Mouse (Mus musculus) hindbrain, embryonic 10.5 days (tissue): ENCODE data around the gene Ldlrad3. TPM values are rescaled to one million over a fixed set of nuclear protein-coding genes. Genes with fewer than 3 reads are reported as not detected.

Experiments used
- DNase-seq: peaks from one replicate; pipeline ENCODE4 v3.0.0-alpha.2; 2017; ENCODE audit warnings: low spot score
- H3K27ac ChIP-seq: fragments of 300-500 bp; sonication (generic); 2 replicates; pipeline ENCODE4 v1.5.1; 2016; ENCODE audit warnings: mild to moderate bottlenecking, moderate library complexity
- H3K27me3 ChIP-seq: fragments of 300-500 bp; sonication (generic); 2 replicates; pipeline ENCODE4 v1.6.1; 2016; ENCODE audit warnings: mild to moderate bottlenecking; ENCODE audit not compliant: poor library complexity, insufficient read depth, severe bottlenecking
- H3K36me3 ChIP-seq: fragments of 300-500 bp; sonication (generic); 2 replicates; pipeline ENCODE4 v1.6.1; 2016; ENCODE audit warnings: mild to moderate bottlenecking, moderate library complexity
- H3K4me1 ChIP-seq: fragments of 300-500 bp; sonication (generic); replicated peaks from 2 replicates; pipeline ENCODE4 v1.6.1; 2016; ENCODE audit warnings: mild to moderate bottlenecking
- H3K4me3 ChIP-seq: fragments of 300-500 bp; sonication (generic); 2 replicates; pipeline ENCODE4 v1.5.1; 2016; ENCODE audit warnings: mild to moderate bottlenecking, moderate library complexity
- H3K9me3 ChIP-seq: fragments of 300-500 bp; sonication (generic); 2 replicates; pipeline ENCODE4 v1.6.1; 2016; ENCODE audit warnings: mild to moderate bottlenecking, moderate library complexity
- WGBS: fragments of 180-500 bp; shearing (Covaris S2); methylation state at CpG from one replicate; pipeline ENCODE4 v1.1.7; 2016; 5-methylcytosine and 5-hydroxymethylcytosine counted together
- polyA plus RNA-seq: library from polyadenylated mRNA; unstranded; fragments of >200 nt; fragmentation: Nextera tagmentation; extraction: Ambion mirVana; gene quantifications from 2 replicates; pipeline ENCODE4 v1.2.1, GENCODE M21; 2016

Ldlrad3 gene
- polyA plus RNA-seq, 1 experiment from 2014 or later: 55.9 TPM

DNA sequence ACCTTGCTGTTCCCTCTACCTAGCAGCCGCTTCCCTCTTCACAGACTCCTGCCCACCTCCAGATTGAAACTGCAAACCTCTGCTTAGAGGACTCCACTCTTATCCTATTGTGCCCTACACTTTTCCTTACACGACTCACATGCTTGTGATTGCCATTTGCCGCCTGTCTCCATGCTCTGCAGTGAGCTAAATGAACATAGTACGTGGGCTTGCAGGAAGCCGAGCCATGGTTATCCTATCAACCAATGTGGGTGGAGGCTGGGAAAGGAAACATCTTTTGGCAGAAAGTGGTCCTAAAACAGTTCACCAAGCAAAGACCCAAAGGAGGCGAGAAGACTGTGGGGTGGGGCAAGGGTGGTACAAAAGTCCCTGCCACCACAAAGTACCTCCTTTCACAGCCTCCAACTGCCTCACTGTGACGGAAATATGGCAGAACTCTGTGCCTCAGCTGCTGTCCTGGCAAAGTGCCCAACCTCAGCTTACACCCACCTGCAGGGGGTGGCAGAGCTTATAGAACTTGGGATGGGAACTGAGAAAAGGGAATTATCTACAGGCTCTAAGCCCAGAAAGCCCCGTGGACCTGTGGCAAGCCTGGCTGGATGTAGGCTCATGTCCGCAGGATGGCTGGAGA is 153.4 kb downstream of the Ldlrad3 start:
- H3K4me1 ChIP-seq: peaks cover 35% of the 10 kb centered on the region
- WGBS: 87% methylated on average over 9 of the region's 9 CpGs
- no peak for DNase-seq

DNA sequence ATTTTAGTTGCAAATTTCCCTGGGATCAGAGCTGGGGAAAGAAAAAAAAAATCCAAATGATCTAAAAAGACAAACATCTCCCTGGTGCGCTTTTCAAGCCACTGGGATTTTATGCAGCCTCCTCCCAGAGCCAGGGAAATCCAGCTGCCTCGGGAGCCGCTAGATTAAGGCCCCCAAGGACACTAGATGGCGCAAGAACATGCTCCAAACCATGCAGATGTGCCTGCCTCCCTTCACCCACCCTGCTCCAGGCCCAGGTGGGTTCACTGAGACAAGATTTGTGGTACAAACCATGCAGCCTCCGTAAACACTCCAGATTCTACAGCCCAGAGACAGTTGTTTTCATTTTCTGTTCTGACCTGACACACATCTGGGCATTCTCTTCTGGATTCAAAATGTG is 155.5 kb downstream of the Ldlrad3 start:
- Histone ChIP-seq H3K36me3 (0 out of 2 replicates have a peak, but pooled peaks cover 4% of the 10 kb centered on the region), H3K4me1 (peaks cover 16% of the 10 kb centered on the region), H3K9me3 (no peaks in the 10 kb centered on the region), H3K27ac (no peak overlapping the region), H3K27me3 (no peaks in the 10 kb centered on the region), H3K4me3 (no peak overlapping the region)
- peak; percentile 48 for DNase-seq
- 29% methylated on average over 5 of the region's 5 CpGs for WGBS

More for the DNA sequence above, 153.4 kb downstream of the Ldlrad3 start:
- H3K9me3 ChIP-seq: no peaks in the 10 kb centered on the region
- no peaks in the 10 kb centered on the region for H3K27me3 ChIP-seq
- H3K4me3 ChIP-seq: no peak overlapping the region
- H3K36me3 ChIP-seq: 0 out of 2 replicates have a peak, but pooled peaks cover 4% of the 10 kb centered on the region
- 0 out of 2 replicates have a peak overlapping the region, but pooled peaks have one; percentile 24 for H3K27ac ChIP-seq

- Histone ChIP-seq H3K9me3 (no peaks in the 10 kb centered on the region), H3K27me3 (no peaks in the 10 kb centered on the region), H3K27ac (no peak overlapping the region), H3K4me3 (no peak overlapping the region), H3K36me3 (0 out of 2 replicates have a peak, but pooled peaks cover 4% of the 10 kb centered on the region), H3K4me1 (peaks cover 16% of the 10 kb centered on the region)
- DNase-seq: no peak
- 91% methylated on average over 6 of the region's 6 CpGs for WGBS
These were observed 156.0 kb downstream of the Ldlrad3 start for GRCm38 (mm10) chr2:102030152-102030551.

- Histone ChIP-seq H3K36me3 (0 out of 2 replicates have a peak, but pooled peaks cover 4% of the 10 kb centered on the region), H3K27ac (no peak overlapping the region), H3K4me3 (no peak overlapping the region), H3K4me1 (peaks cover 16% of the 10 kb centered on the region), H3K9me3 (no peaks in the 10 kb centered on the region), H3K27me3 (no peaks in the 10 kb centered on the region)
- 84% methylated on average over 5 of the region's 5 CpGs for WGBS
- DNase-seq: no peak
These were observed 156.5 kb downstream of the Ldlrad3 start for GRCm38 (mm10) chr2:102029682-102030081.

DNA sequence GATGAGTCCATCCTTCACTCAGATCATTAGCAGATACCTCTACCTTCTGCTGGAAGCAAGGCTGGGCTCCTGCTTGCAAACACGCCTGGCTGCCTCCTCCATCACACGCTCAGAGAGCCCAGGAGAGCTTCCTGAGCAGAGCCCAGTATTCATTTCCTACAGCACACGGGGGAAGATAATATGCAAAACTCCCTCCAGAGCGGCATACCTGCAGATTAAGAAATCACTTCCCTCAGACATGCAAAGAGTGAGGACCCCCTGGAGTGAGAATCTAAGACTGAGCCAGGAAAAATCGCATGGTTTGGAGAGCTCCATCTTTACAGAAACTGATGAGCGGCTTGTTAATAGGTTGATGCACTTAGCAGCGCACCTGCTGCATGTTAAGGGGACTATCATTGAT is 158.9 kb downstream of the Ldlrad3 start:
- H3K27ac ChIP-seq: no peak overlapping the region
- DNase-seq: no peak
- H3K36me3 ChIP-seq: no peaks in the 10 kb centered on the region
- H3K4me1 ChIP-seq: peaks cover 6% of the 10 kb centered on the region; the same call in 1 of the 2 replicates
- H3K27me3 ChIP-seq: no peaks in the 10 kb centered on the region
- H3K9me3 ChIP-seq: no peaks in the 10 kb centered on the region
- 81% methylated on average over 7 of the region's 7 CpGs for WGBS
- H3K4me3 ChIP-seq: no peak overlapping the region

GRCm38 (mm10) chr2:102026156-102026555 is 160.0 kb downstream of the Ldlrad3 start:
- 89% methylated on average over 9 of the region's 9 CpGs for WGBS
- peaks cover 16% of the 10 kb centered on the region for H3K4me1 ChIP-seq
- no peaks in the 10 kb centered on the region for H3K27me3 ChIP-seq
- no peak overlapping the region for H3K4me3 ChIP-seq
- no peak overlapping the region for H3K27ac ChIP-seq
- no peaks in the 10 kb centered on the region for H3K36me3 ChIP-seq
- DNase-seq: no peak
- no peaks in the 10 kb centered on the region for H3K9me3 ChIP-seq

- Histone ChIP-seq H3K27ac (peak overlapping the region; percentile 12; the same call in 1 of the 2 replicates), H3K36me3 (no peaks in the 10 kb centered on the region), H3K9me3 (no peaks in the 10 kb centered on the region), H3K27me3 (no peaks in the 10 kb centered on the region), H3K4me3 (no peak overlapping the region), H3K4me1 (peaks cover 13% of the 10 kb centered on the region)
- 94% methylated on average over 8 of the region's 8 CpGs for WGBS
- DNase-seq: no peak
These were observed 161.7 kb downstream of the Ldlrad3 start for GRCm38 (mm10) chr2:102024483-102024882.

- no peaks in the 10 kb centered on the region for H3K36me3 ChIP-seq
- H3K4me3 ChIP-seq: no peak overlapping the region
- H3K27ac ChIP-seq: peak overlapping the region; percentile 58; the same call in 1 of the 2 replicates
- 66% methylated on average over 11 of the region's 11 CpGs for WGBS
- peaks cover 13% of the 10 kb centered on the region for H3K4me1 ChIP-seq
- no peaks in the 10 kb centered on the region for H3K27me3 ChIP-seq
- DNase-seq: no peak
- H3K9me3 ChIP-seq: no peaks in the 10 kb centered on the region
These were observed 164.7 kb downstream of the Ldlrad3 start for GRCm38 (mm10) chr2:102021371-102022084.

DNA sequence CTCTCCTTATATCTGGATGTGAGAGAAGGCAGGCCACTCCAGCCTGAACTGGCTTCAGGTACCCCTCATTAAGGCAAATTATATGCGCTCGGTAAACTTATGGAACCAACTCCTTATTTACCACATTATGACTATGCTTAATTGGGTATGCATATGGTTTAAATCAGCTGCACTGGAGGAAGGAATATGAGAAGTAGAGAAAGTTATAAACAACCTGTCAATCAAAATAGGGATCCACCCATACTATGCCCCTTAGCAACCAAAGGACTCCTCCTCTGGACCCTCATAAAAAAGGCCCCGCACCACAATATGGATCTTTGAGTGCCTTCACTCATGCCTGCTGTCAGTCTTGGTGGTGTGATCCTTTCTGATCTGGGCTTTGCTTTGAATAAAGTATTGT is 165.6 kb downstream of the Ldlrad3 start:
- no peak overlapping the region for H3K4me3 ChIP-seq
- H3K9me3 ChIP-seq: no peaks in the 10 kb centered on the region
- no peak for DNase-seq
- H3K27me3 ChIP-seq: no peaks in the 10 kb centered on the region
- no peak overlapping the region for H3K27ac ChIP-seq
- 91% methylated on average over 3 of the region's 3 CpGs for WGBS
- no peaks in the 10 kb centered on the region for H3K36me3 ChIP-seq
- peaks cover 13% of the 10 kb centered on the region for H3K4me1 ChIP-seq

DNA sequence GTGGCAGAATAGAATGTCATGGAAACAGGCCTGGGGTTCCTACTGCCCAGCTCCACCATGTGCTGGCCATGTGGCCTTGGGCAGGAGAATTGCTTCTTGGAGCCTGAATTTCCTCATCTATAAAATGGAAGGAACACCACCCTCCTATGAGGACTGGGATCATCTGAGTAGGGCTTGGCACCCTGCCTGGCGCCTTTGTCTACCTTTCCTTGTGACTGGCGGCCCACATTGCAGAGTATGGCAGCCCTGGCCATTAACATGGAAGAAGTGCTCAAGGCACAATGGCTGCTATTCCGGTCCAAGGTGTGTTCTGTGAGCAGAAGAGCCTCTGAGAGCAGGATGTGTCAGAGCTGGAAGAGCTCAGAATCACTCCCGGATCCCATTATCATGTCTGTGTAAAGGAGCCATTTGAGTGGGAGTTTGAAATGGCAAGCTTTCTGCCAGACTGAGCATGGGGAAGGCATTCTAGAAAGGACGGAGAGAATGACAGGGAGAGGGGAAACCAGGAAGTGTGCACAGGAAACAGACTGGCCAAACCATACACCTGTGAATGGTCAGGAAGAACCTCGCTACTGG is 171.6 kb downstream of the Ldlrad3 start:
- Histone ChIP-seq H3K27ac (no peak overlapping the region), H3K27me3 (no peaks in the 10 kb centered on the region), H3K4me1 (peaks cover 16% of the 10 kb centered on the region; the same call in 1 of the 2 replicates), H3K4me3 (no peak overlapping the region), H3K36me3 (no peaks in the 10 kb centered on the region), H3K9me3 (no peaks in the 10 kb centered on the region)
- DNase-seq: no peak
- WGBS: 90% methylated on average over 6 of the region's 6 CpGs

- Histone ChIP-seq H3K27me3 (no peaks in the 10 kb centered on the region), H3K4me3 (no peak overlapping the region), H3K27ac (no peak overlapping the region), H3K36me3 (no peaks in the 10 kb centered on the region), H3K4me1 (peaks cover 47% of the 10 kb centered on the region), H3K9me3 (no peaks in the 10 kb centered on the region)
- no peak for DNase-seq
- 76% methylated on average over 6 of the region's 6 CpGs for WGBS
These were observed 174.7 kb downstream of the Ldlrad3 start for GRCm38 (mm10) chr2:102011311-102011975.

GRCm38 (mm10) chr2:102009766-102010265 is 176.4 kb downstream of the Ldlrad3 start:
- no peak for DNase-seq
- no peak overlapping the region for H3K27ac ChIP-seq
- 80% methylated on average over 6 of the region's 6 CpGs for WGBS

More at GRCm38 (mm10) chr2:102009766-102010265, 176.4 kb downstream of the Ldlrad3 start:
- no peaks in the 10 kb centered on the region for H3K36me3 ChIP-seq
- H3K9me3 ChIP-seq: no peaks in the 10 kb centered on the region
- H3K4me3 ChIP-seq: no peak overlapping the region
- H3K27me3 ChIP-seq: no peaks in the 10 kb centered on the region
- peaks cover 63% of the 10 kb centered on the region for H3K4me1 ChIP-seq
